Mouse (Mus musculus): Measurements from ENCODE around the gene 1700069L16Rik. TPM values are rescaled to one million over a fixed set of nuclear protein-coding genes. Genes with fewer than 3 reads are reported as not detected.

1700069L16Rik gene
- total RNA-seq (2021) = not detected
- long read RNA-seq, experiment 1 = 0 reads
- long read RNA-seq, experiment 2 = 0 reads

- peak; percentile 87 to 94 for DNase-seq (ENCODE audit: low spot score in 2 of 2)
- intact Hi-C loops (cut with DNase I) = loop anchor here (1.0 to 5.0 kb wide), 3 partner anchors 137 to 358 kb away; no protein-coding TSS in a partner anchor
Measured at GRCm38 (mm10) chr5:113724446-113724845, at the start of gene 1700069L16Rik. Gene 1700069L16Rik, minus strand, starts transcription at chr5:113724772.

DNA sequence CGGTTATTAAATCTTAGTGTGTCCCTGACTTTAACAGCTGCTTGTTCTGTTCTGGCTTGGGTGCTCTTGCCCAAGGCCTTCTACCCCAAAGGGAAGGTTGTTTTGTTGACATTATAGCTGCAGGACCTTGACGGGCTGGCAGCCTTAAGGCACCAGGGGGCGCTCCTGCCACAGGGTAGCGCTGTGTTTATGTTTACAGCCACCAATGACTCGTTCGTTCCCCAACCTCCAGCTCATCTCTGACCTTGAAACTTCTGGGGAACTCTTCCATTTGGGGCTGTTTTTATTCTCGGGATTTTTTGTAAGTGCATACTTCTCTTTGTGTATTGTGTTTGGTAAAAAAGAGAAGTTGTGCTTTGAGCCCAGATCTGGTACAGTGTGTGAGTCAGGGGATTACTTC, 49.1 kb upstream of the 1700069L16Rik start:
- peak; percentile 87 to 90 for DNase-seq (ENCODE audit: low spot score in 2 of 2)
- intact Hi-C loops (cut with DNase I) = loop anchor here (1.0 to 2.0 kb wide), 3 partner anchors 42 to 181 kb away; no protein-coding TSS in a partner anchor

GRCm38 (mm10) chr5:113772905-113773519, 48.4 kb upstream of the 1700069L16Rik start:
- DNase-seq (ENCODE audit: low spot score in 2 of 2) = peak in 1 of 2 experiments; percentile 15
- intact Hi-C loops (cut with DNase I) = loop anchor here (1.0 to 2.0 kb wide), 3 partner anchors 42 to 182 kb away; no protein-coding TSS in a partner anchor

DNA sequence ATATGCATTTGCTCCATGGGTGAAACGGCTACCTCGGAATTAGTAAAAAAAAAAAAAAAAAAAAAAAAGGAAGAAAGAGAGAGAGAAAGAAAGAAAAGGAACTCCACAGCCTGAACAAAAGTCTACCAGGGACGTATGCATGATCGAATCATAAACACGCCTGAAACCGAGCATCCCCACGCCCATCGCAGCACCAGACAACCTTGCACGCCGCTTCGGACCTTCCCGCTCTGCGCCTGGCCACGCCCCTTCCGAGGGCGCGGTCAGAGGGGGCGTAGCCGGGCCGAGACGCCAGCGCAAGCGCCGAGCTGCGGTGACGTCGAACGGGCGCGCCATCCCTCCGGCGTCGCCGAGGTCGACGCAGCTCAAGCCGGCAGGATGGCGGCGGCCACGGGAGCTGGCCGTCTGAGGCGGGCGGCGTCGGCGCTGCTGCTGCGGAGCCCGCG, 47.9 kb upstream of the 1700069L16Rik start, which contains the start of the genes Sart3 and Iscu:
Gene Sart3 (minus strand): TSS at position 61 of the 446 bp plus-strand sequence.
Gene Iscu (plus strand): TSS at position 299 of the 446 bp plus-strand sequence.
- peak; percentile 92 to 95 for DNase-seq (ENCODE audit: low spot score in 2 of 2)
- intact Hi-C loops (cut with DNase I) = loop anchor here (2.0 kb wide), 1 partner anchor 182 kb away; no protein-coding TSS in a partner anchor

- intact Hi-C loops (cut with DNase I) = loop anchor here (2.0 kb wide), 1 partner anchor 183 kb away; no protein-coding TSS in a partner anchor
- peak; percentile 87 to 91 for DNase-seq (ENCODE audit: low spot score in 2 of 2)
Measured at GRCm38 (mm10) chr5:113771213-113772162, 46.9 kb upstream of the 1700069L16Rik start.

DNA sequence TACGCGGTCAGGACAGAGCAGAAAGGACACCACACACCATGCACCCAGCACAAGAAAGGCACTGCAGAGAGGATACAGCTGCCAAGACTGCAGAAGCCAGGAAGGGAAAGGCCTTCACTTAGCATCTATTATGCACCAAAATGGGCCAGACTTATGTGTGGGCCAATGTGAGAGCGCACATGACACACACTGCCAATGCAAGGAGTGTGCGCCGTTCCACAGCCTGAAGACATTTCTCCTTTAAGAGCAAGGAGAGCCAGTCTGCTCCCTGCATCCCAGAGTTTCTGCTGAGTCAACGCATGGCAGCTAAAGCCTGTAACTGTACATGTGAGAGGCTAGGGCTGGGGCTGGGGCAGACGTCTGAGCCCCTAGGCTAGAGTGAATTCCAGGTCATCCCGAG, 44.2 kb upstream of the 1700069L16Rik start:
- intact Hi-C loops (cut with DNase I) = no loop called here
- no peak for DNase-seq (ENCODE audit: low spot score in 2 of 2)

GRCm38 (mm10) chr5:113765641-113766526, 41.3 kb upstream of the 1700069L16Rik start:
- intact Hi-C loops (cut with DNase I) = no loop called here
- no peak for DNase-seq (ENCODE audit: low spot score in 2 of 2)

DNA sequence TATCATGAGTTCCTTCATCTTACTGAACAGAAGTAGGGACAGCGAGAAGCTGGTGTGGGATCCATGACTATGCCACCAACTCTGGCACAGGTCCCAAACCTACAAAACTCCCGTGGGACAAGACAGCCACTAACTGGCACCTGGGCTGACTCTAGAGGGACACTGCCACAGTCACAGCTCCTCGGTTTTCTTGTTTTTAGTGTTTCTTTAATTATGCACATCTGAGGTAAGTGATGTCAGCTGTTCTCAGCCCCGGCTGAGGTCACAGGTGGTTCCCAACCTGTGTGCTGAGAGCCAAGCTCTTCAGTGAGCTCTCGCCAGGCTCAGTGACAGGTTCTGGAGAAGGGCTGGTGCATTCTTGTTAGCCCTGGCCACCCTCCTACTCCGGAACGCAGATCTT, 39.9 kb upstream of the 1700069L16Rik start:
- intact Hi-C loops (cut with DNase I) = no loop called here
- no peak for DNase-seq (ENCODE audit: low spot score in 2 of 2)

GRCm38 (mm10) chr5:113761585-113761984, 37.0 kb upstream of the 1700069L16Rik start:
- DNase-seq (ENCODE audit: low spot score in 2 of 2) = no peak
- intact Hi-C loops (cut with DNase I) = no loop called here

DNA sequence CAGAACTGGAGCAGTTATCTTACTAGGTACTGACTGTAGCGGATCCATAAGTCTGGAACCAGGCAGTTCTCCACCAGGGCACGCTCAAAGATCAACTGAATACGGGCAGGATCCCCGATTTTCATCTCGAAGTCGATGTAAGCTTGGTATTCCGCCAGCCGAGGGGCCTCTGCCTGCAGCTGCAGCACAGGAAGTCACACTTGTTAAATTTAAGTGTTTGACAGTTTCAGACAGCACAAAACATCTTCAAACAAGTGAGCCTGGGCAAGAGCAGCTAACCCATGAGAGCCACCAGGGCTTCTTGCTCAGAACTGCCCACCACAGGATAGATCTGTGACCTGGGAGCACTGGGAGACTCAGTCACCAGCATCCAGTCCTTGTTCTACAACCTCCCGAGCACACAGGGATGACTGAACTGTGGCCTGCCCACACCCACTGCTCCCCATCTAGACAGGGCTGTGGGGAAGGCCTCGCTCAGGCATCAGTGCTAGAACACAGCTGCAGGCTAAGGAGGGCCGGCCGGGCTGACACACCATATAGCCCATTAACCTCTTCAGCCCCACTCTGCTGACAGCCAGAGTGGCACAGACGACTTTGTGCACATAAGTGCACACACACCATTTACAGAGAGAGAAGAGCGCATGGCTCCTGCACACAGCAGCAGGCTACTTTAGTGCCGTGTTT, 30.9 kb upstream of the 1700069L16Rik start:
- DNase-seq (ENCODE audit: low spot score in 2 of 2) = no peak
- intact Hi-C loops (cut with DNase I) = no loop called here

DNA sequence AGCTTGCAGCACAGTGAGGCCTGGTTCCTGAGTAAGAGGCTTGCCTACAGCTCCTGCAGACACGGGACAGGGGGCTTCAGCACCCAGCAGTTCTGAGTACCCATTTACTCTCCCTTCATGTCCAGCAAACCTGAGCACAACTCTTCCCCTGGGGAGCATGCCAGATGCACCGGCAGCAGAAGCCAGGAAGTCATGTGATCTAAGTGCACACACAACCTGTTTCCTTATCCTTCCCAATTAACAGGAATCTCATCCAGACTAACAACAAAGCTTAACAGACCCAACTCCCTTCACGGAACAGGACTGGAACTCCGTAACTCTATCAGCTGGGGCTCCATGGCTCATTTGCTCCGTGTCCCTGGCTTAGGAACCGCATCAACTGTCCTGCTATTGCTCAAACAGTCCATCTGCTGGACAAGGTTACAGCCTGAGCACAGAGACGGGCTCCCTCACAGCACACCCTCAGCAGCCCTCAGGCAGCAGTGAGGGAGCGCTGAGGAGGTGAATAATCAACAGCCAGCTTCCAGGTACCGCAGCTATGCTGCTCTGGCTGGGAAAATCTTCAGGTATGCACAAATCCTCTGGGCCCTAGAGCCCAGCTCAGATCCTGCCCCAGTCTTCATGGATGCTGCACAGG, 27.1 kb upstream of the 1700069L16Rik start:
- intact Hi-C loops (cut with DNase I) = no loop called here
- no peak for DNase-seq (ENCODE audit: low spot score in 2 of 2)

GRCm38 (mm10) chr5:113748556-113749331, 24.2 kb upstream of the 1700069L16Rik start:
- no peak for DNase-seq (ENCODE audit: low spot score in 2 of 2)
- intact Hi-C loops (cut with DNase I) = no loop called here

DNA sequence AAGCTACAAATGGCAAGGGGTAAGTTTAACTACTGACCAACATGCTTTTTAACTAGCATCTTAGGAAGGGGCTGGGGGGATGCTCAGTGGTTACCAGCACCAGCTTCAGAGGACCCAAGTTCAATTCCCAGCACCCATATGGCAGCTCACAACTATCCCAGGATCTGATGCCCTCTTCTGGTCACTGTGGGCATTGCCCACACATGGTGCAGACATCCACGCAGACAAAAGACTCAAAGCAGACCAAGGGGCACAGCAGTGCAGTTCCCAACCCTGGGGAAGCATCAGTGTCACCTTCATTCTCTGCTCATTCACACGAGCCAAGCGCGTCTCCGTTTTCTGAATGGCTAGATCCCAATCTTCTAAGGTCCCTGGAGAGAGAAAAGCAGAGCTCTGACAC, 23.1 kb upstream of the 1700069L16Rik start:
- intact Hi-C loops (cut with DNase I) = no loop called here
- no peak for DNase-seq (ENCODE audit: low spot score in 2 of 2)

- intact Hi-C loops (cut with DNase I) = loop anchor here (10.0 kb wide), 1 partner anchor 833 kb away; no protein-coding TSS in a partner anchor
- DNase-seq (ENCODE audit: low spot score in 2 of 2) = no peak
Measured at GRCm38 (mm10) chr5:113737607-113738237, 13.2 kb upstream of the 1700069L16Rik start.

DNA sequence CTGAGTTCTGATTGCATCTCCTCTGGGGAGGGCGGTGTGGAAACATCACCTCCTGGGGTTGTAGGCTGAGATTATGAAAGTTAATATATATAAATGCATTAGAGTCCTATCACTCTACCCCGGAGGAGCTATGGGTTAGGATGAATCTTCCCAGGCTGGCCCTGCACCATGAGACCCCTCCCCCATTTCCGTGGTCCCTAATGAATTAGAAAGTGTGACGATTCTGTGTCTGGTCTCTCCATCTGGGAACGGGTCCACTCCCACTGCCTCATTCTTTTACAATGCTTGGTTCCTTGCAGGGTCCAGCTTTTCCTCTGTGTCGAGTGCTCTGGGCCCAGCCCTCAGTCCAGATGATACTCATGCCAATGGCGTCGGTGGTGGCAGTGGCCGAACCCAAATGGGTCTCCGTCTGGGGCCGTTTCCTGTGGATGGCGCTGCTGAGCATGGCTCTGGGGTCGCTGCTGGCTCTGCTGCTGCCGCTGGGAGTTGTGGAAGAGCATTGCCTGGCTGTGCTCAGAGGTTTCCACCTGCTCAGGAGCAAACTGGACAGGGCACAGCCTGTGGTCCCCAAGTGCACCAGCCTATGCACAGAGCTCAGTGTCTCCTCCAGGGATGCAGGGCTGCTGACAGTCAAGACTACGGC, 12.1 kb upstream of the 1700069L16Rik start:
- no peak for DNase-seq (ENCODE audit: low spot score in 2 of 2)
- intact Hi-C loops (cut with DNase I) = loop anchor here (10.0 kb wide), 1 partner anchor 832 kb away; no protein-coding TSS in a partner anchor

DNA sequence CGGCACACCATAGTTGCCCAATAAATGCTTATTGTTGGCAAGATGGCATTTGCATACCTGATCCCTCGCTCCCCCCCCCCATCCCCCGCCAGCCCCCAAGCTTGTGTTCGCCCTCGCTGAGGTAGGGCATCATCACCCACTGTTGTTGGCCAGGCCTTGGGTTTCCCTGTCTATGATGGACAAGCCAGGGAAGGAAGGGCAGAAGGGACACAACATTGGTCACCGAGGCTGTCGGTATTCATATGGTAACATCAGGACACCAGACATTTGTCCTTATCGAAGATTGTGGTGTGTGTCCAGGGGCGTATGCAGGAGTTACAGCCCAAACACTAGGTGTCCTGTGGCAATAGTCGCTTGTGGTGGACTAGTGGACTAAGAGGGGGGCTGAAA, 11.5 kb upstream of the 1700069L16Rik start:
- DNase-seq (ENCODE audit: low spot score in 2 of 2) = no peak
- intact Hi-C loops (cut with DNase I) = loop anchor here (10.0 kb wide), 1 partner anchor 831 kb away; no protein-coding TSS in a partner anchor

Data from left cerebral cortex, postnatal 14 days (tissue).